Mouse (Mus musculus): ENCODE data around the gene Zbtb20.

Gene Zbtb20

DNA sequence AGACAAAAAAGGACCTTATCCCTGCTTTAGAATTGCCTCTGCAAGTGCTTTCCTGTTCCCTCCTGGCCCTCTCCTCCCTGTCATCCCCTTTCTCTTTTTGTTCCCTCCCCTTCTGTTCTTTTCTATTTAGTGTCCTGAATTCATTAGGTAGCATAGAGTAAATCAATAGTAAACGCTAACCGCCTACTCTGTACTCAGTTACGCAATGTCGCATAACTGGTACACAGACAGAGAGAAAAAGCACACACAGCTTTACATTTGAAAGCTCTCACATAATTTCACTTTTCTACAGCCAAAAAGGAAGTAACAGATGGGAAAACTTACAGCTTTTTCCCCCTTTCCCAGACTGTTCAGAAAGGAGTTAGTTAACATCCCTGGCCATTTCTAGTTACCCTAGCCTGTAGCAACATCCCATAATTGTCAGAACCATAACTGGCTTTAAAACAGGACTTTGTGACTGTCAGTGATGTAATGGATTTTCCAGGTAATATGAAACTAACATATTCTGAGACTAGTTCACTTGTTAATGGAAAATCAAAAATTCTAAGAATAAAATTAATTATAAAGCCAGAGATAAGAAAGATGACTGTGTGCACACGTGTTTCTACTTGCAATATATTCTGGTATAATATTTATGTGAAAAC lies 422.4 kb downstream of the Zbtb20 start:
- DNase-seq (ENCODE audit: low read depth, low spot score): no peak

DNA sequence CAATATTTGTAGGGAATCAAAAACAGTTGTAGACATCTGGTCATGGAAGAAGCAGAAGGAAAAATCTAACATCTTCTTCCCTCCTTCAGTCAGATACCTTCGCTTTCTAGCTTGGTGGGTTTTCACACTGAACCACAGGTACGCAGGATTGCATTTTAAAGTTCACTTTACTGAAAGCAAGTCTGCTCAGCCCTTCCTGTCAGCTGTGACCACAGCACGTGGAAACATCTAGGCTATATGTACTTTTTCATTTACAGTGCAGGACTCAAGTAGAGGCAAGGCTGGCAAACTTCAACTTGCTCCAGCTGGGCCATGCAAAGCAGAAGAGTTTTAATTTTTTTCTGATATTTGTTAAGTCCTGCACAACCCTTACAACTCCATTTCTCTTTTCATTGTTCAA lies 424.7 kb downstream of the Zbtb20 start:
- no peak for DNase-seq (ENCODE audit: low read depth, low spot score)

DNA sequence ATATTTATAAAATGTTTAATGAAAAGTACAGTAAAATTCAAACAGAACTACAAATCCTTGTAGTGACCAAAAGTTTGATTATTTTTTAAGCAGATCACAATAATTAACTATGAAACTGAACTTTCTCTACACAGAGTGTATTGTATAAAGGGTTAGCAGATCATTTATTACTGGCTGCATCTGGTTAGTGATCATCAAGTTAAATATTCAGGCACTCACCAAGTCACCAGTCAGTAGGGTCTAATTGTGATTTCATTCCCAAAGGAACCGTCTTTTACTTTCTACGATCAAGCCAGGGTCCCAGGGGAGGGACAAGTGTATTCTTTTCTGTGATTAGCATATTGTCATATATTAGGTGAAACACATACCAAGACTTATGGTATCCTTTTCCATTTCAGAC lies 426.5 kb downstream of the Zbtb20 start:
- DNase-seq (ENCODE audit: low read depth, low spot score): no peak

DNA sequence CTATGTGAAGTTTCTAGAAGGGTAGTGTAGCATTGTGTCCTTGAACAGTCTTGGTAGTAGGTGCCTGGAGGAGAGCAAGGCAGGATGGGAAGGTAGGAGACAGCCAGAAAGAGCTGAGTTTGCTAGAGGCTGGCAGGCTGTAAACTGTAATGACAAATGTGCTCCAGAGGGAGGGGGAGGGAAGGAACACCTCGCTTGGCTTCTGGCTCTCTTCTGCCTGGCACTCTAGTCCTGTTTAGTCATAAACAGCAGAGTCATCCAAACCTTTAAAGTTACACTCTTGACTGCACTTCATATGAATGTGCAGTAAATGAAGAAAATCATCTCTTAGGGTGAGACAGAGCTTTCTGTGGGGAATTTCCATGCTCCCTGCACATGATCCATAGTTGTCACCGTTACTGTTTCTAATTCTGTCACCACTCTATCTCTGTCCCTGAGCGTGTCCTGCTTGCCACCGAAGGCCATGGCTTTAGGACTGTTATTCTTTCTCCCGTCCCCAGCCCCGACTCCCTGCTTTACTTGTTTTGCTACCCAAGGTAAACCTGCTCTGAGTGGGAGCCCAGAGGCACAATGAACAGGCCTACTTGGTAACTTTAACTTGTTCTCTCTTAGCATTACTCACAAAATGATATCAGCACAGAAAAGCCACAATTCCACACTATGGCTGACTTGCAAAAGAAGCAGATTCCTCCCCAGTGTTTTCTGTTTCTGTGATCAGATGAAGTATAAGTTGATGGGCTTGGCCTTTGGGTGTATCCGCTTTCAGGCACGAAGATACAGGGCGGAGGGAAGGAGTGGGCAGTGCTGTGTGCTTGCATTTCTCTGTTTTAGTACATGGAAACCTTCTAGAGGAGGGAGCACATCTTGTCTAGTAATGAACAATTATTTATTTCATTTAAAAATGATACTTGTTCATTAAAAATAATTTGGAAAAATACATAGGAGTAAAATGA lies 427.8 kb downstream of the Zbtb20 start:
- DNase-seq (ENCODE audit: low read depth, low spot score): no peak

DNA sequence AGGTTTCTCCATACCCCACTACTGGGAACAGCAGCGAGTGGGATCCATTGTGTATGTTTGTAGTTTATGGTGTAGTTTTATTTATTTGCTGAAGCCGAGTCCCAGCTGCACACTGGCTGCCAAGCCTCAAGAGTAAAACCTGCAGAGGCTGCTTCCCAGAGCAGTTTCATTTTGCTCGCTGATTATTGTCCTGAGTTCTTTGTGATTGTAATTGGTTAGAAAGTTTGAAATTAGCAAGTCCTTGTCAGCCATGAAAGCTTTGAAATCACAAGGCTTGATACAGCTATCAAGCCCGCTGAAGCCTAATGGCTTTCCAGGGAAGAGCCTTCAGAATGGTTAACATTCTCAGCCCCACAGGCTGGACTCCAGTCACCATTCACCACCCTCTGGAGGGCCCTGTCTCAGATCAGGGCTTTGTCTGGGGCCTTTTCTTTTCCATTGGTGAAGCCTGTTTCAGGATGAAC lies 434.3 kb downstream of the Zbtb20 start:
- DNase-seq (ENCODE audit: low read depth, low spot score): no peak

DNA sequence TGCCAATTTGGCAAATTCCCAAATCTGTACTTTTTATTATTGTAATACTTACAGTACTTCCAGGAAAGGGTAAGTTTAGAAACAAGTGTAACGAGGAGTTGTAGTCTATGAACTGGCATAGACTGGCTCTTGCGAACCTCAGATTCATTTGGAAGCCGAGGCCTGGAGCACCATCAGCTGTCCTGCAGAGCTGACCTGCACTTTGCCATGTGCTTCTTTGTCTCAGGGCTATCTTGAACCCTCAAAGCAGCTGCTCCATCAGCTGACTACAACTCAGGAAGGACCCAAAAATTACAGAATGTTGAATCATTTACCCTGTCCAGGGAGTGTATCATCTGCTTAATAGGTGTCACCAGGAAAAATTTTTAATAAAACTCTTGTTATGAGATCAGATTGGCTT lies 448.3 kb downstream of the Zbtb20 start:
- no peak for DNase-seq (ENCODE audit: low read depth, low spot score)

DNA sequence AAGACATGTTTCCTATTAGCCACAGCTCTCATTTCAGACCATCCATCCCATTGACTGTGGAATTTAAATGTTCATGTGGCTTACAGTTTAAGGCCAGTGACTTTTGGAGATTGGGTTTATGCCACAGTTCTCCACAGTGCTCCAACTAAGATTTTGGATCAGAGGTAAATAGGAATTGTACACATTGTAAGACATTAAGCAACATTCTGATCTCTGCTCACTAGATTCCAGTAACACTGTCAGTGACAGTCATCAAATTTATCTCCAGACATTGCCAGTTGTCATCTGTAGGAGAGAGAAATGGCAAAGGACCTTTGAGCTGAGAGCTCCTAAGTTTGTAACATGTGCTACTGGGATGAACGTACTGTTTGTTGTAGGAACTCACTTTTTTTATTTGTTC lies 452.5 kb downstream of the Zbtb20 start:
- DNase-seq (ENCODE audit: low read depth, low spot score): no peak

DNA sequence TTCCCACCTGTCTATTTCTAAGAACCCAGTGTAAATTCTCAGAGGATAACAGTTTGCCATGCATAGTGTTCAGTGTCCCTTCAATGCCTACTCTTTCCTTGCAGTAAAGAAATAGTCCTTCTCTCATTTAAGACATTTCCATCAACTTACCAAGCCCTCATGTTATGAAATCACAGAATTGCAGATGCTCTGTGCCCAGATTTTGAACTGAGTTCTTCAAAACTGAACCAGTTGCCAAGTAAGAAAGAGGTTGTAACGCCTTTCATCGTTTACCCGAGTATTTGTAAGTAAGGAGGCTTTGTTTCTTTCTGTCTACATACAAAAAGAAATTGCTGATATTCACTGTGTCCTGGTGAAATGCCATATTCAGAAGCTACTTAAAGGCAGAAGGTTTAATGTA lies 454.5 kb downstream of the Zbtb20 start:
- DNase-seq (ENCODE audit: low read depth, low spot score): no peak

DNA sequence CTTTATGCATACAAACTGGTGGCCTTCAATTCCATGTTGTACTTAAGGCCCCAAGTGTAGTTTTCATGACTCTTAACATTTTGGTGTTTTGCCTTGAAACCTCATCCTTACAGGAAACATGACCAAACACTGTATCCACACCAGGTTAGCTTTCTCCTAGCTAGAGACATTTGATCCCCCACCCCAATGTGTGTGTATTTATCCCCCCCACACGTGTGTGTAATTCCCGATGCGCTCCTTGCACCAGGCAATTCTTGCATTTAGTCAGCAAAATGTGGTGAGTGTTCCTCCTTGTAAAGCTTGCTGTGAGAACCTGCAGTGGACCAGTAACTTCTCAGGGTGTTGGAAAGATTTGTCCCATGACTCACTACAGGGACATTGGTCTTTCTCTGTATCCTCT lies 455.8 kb downstream of the Zbtb20 start:
- DNase-seq (ENCODE audit: low read depth, low spot score): no peak

DNA sequence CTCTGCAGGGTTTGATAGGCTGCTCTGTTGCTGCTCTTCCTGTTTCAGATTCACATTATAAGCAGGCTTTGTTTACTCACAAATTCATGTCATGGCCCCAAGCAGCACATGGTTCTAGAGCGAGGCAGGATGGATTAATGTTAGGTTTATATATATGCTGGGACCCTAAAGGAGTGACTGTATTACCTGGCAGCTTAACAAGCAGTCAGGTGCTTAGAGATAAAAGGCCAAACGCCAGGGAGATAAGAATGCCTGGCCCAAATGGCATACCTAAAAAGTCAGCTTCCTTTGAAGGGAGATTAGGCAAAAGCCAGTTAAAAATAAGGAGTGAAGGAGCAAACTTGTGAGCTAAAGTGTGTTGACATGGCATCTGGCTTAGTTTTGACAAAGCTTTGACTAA lies 457.1 kb downstream of the Zbtb20 start:
- no peak for DNase-seq (ENCODE audit: low read depth, low spot score)

DNA sequence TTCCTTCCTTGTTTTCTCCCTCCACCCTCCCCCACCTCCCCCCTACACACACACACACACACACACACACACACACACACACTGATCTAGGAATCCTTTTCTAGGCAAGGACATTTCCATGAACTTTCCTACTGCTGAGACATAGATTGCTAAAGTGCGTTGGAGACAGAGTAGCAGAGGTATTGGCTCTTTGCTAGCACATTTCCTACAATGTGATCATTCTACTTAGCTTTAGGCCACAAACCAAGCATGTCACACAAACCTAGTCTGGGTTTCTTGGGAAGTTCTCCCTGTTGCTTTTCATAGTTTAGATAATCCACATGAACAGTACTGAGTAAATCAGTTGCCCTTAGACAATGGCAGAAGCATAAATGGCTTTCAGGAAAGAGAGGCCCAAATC lies 457.6 kb downstream of the Zbtb20 start:
- no peak for DNase-seq (ENCODE audit: low read depth, low spot score)

DNA sequence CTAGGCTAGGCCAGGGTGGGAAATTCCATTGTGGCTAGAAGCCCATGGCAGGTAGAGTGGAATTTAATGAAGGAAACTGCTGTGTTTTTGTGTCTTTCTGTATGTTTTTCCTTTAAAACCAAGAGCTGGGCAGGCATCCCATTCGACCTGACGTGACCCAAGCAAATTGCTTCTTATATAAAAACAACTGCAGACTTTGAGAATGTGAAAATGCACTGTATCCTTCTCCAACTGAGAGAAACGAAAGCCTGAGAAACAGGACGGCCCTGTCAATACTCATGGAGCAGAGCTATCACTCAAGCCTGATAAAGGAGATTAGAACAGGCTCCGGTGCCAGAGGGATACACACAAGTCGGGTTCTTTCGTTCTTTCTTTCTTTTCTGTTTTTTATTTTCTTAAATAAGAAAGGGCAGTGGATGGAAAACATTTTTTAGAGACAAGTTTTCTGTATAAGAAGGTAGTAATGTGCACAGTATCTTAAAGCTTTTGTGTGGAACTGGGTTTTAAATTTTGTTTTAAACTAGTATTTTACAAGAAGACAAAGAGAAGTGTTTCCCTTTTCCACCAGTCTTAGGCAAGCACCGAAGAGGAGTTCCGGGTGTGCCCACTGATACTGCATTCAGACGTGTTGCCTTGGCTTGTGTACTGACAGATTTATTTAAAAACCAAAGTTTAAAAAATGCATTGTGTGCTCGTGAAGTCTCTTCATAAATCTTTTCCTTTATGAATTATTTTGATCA lies 458.9 kb downstream of the Zbtb20 start:
- DNase-seq (ENCODE audit: low read depth, low spot score): no peak

DNA sequence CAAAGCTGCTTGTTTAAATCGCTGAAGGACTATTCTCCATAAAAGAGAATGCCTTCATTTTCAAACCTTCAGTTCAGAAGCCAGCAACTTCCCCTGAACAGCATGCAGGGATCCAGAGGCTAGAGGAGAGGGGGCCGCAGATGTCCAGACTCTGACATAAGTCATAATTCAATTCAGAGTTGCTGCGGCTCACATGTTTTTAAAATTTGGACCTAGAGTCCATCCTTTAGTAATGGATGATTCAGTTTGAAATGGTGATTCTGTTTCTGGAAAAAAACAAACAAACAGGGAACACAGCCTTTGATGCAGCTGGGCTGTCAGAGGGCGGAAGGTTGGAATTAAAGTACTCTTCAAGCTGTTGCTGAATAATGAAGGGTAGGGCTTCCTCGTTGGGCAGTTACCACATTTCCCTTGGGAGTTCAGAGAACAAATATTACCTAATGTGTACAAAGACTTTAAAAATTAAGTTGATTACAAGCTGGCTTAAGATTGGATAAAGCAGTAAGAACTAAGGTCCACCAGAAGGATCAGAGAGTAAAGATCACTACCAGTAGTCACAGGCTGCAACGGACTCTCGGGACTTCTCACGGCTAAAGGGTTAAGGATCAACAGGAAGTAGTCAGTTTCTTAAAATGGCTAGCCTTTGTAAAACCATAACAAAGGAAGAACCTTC lies 459.6 kb downstream of the Zbtb20 start:
- no peak for DNase-seq (ENCODE audit: low read depth, low spot score)

DNA sequence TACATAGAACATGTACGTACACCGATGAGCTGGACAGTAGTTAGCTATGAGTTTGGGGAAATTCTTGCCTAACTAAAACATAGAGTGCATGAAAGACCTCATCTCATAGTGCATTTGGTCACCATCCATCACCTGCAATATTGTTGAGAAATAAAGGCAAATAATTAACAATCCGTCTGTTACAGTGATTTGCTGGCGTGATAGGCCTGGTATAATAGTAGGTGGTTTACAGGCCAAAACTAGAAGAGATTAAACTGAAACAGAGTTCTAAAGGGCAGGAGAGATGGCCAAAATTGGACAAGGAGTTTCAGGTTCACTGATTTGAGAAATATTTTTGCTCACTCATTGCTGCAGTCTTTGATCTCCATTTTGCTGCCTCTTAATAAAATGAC lies 460.1 kb downstream of the Zbtb20 start:
- no peak for DNase-seq (ENCODE audit: low read depth, low spot score)

DNA sequence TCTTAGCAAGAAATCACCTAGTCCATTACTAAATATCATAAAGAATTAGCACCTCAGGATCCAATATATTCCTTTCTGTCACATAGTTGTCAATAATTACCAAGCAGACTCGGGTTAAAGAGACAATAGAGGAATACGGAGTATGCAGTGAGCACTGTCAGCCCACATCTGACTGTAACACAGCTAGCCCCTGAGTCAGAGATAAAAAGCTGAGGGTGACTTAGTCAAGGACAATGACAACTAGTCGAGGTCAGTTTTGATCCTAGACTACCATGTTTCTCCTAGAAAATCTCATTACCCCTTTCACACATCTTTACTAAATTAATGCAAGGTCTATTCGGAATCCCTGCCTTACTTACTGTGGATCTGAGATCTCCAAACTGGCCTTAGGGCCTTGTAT lies 465.0 kb downstream of the Zbtb20 start:
- DNase-seq (ENCODE audit: low read depth, low spot score): no peak

DNA sequence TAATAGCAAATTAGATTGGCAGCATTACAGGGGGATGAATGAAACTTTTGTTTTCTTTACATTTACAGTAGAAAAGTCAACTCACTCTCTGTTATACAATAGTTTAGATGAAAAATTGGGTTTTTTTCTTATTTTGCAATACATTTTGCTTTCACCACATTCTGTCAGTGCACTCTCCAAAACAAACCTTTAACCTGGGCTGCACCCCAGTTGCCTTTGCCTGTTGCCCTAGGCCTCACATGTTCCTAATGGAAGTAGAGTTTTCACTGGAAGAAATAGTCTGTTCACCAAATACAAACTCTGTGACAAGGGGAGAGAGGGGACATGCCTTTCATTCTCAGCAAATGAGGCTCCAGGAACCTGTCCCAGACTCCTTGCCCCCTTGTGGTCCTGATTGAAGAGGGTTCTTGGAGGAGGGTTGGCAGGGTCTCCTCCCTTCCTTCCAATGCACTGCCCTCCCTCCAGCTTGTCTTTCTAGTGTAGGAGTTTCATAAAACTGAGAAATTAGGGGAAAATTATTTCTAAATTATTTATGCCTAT lies 466.3 kb downstream of the Zbtb20 start:
- DNase-seq (ENCODE audit: low read depth, low spot score): no peak

DNA sequence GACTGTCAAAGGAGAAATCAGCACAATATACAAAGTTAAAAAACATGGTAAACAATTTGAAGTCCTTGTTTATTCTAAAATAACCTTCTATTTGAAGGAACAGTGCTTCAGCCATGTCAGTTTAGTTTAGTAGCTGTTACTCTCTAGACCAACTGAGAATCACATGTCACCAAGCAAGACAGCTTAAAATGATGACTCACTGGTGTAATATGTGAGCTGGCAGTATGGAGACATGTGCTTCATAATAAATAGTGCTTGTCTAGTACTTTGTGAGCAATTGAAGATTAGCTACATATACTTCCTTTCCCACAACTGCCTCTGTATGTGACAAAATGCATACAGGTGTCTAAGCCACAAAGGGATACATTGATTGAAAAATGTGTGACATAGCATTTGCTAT lies 470.4 kb downstream of the Zbtb20 start:
- DNase-seq (ENCODE audit: low read depth, low spot score): no peak

DNA sequence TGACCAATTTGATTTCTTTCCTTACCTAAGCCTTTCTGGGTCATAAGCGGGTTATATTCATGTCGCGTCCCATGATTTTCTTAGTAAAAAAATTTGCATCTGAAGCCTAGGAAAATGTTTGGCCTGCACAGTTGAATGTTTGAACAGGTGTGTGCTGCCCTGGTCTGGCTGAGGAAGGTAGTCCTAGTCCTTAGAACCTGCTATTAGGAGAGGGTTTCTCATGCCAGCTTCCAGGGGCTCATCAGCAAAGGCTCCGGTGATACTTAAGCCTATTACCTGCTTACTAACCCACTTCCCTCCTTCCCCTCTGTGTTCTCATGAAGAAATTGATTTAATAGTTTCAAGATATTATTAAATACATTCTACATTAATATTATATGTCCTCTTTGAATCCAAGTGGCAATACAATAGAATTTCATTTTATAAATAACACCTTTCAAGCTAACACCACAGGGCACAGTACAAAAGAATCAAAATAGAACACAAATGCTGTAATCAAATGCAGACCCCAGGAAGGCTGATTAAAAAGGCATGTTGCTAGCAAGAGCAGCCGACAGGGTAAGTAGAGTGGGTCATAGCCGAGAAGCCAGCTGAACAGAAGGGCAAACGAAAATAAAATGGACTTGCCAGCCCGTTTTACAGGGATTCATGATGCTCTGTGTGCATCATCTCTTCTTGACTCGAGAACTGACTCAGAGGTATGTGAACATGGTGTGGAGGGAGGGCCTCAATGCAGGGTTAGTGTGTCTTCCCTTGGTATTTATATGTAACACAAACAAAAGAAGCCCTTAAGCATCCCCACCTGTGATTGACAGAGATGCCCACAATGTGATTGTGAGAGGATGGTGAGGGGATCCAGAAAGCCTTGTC lies 480.3 kb downstream of the Zbtb20 start:
- no peak for DNase-seq (ENCODE audit: low read depth, low spot score)

DNA sequence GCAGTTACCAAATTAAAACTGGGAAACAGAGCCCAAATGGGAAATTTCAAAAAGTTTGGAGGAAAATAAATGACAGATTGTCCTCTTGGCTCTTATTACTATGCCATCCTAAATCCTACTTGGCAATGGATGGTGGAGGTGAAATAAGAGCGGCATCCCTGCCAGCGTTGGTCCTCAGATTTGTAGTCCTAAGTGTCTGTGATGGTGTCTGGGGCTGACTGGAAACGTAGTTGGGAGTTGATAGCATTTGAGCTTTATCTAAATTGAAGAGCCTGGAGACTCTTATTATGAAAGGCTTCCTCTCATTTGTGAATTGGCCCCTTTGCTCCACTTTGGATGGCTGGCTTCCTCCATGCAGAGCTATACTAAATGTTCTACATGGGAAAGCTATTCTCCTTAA lies 483.9 kb downstream of the Zbtb20 start:
- DNase-seq (ENCODE audit: low read depth, low spot score): no peak

DNA sequence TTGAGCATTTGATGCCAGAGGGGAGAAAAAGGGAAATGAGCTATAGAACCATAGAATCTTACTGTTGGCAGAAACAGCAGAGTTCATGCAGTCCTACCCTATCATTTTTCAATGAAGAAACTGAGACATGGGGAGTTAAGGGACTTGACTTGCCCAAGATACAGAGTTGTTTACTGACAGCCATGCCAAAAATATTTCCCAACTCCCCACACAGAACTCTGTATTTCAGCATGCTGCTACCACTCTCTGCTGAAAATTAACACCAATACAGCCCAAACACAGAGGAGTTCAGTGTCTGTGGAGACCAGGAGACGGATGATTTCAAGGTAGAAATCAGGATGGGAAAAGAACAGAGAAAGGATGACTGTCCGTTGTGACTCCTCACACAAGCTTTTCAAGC lies 484.4 kb downstream of the Zbtb20 start:
- DNase-seq (ENCODE audit: low read depth, low spot score): no peak

All from CD4-positive helper T cell, adult 2 months (primary cell).